Mouse (Mus musculus) mesoderm, embryonic 11.5 days (tissue): ENCODE data around the gene Gne.
A peak's percentile ranks its signal among the peaks of the same experiment; 100 is the strongest.

Source experiments
- DNase-seq: peaks from one replicate; pipeline ENCODE4 v3.0.0-alpha.2; 2012; ENCODE audit warnings: low read depth, low spot score

Gne gene

GRCm38 (mm10) chr4:44025570-44025969 lies 58.4 kb downstream of the Gne start:
- no peak for DNase-seq

GRCm38 (mm10) chr4:44024241-44024640 lies 59.7 kb downstream of the Gne start:
- DNase-seq: no peak

- DNase-seq: no peak
These were observed 60.3 kb downstream of the Gne start for GRCm38 (mm10) chr4:44023681-44024080.

GRCm38 (mm10) chr4:44022766-44023165 lies 61.2 kb downstream of the Gne start:
- no peak for DNase-seq

- DNase-seq: no peak
These were observed 61.7 kb downstream of the Gne start for GRCm38 (mm10) chr4:44022323-44022722.

GRCm38 (mm10) chr4:44016791-44017190 lies 67.2 kb downstream of the Gne start:
- no peak for DNase-seq

- DNase-seq: no peak
These were observed 67.9 kb downstream of the Gne start for GRCm38 (mm10) chr4:44016071-44016470.

GRCm38 (mm10) chr4:44013391-44014070 lies 70.4 kb downstream of the Gne start:
- DNase-seq: no peak

- peak; percentile 96 for DNase-seq
These were observed 71.3 kb downstream of the Gne start for GRCm38 (mm10) chr4:44012376-44013367.

GRCm38 (mm10) chr4:44011799-44012198 lies 72.2 kb downstream of the Gne start:
- no peak for DNase-seq

GRCm38 (mm10) chr4:44010893-44011292 lies 73.1 kb downstream of the Gne start:
- no peak for DNase-seq

GRCm38 (mm10) chr4:44010176-44010575 lies 73.8 kb downstream of the Gne start:
- DNase-seq: no peak

- DNase-seq: no peak
These were observed 79.2 kb downstream of the Gne start for GRCm38 (mm10) chr4:44004623-44005409.

GRCm38 (mm10) chr4:44004126-44004525 lies 79.9 kb downstream of the Gne start, which contains the start of gene Clta:
Clta (plus strand) TSS chr4:44004452.
- no peak for DNase-seq

GRCm38 (mm10) chr4:44003622-44004021 lies 80.4 kb downstream of the Gne start:
- no peak for DNase-seq

GRCm38 (mm10) chr4:43994342-43994741 lies 89.6 kb downstream of the Gne start:
- DNase-seq: no peak

GRCm38 (mm10) chr4:43993072-43993471 lies 90.9 kb downstream of the Gne start:
- no peak for DNase-seq

- DNase-seq: no peak
These were observed 95.0 kb downstream of the Gne start for GRCm38 (mm10) chr4:43988976-43989375.

GRCm38 (mm10) chr4:43984326-43984725 lies 99.7 kb downstream of the Gne start:
- DNase-seq: no peak
